Mouse (Mus musculus): ENCODE data around the gene Pfkfb1. TPM values are rescaled to one million over a fixed set of nuclear protein-coding genes. Genes with fewer than 3 reads are reported as not detected.
A peak's percentile ranks its signal among the peaks of the same experiment; 100 is the strongest.

Pfkfb1 gene
- polyA plus RNA-seq, 1 experiment: not detected

GRCm38 (mm10) chrX:150656908-150657796 lies 69.1 kb downstream of the Pfkfb1 start, which contains the start of gene Tro:
Gene Tro, minus strand, starts transcription at chrX:150657583.
- peak within 1 kb of the TSS; percentile 58 for H3K27ac ChIP-seq (ENCODE audit: insufficient read depth, low read depth, low read length)
- H3K4me1 ChIP-seq (ENCODE audit: control insufficient read depth, insufficient read depth, low read length): no peaks in the 10 kb centered on the region
- H3K4me3 ChIP-seq (ENCODE audit: insufficient read depth, low read depth, low read length): peak within 1 kb of the TSS; percentile 59
- WGBS: 22% methylated on average over 37 of the region's 37 CpGs
- no peak for TF ChIP-seq CTCF (IDR thresholded peaks at IDR 0.05; ENCODE audit: insufficient read depth, low read depth, low read length)
- peak; percentile 38; the same call in 1 of the 2 replicates for TF ChIP-seq POLR2A (IDR thresholded peaks at IDR 0.05; ENCODE audit: insufficient read depth, low read depth, low read length)

GRCm38 (mm10) chrX:150657797-150658118 lies 69.7 kb downstream of the Pfkfb1 start:
- WGBS: 33% methylated on average over 3 of the region's 3 CpGs
- Histone ChIP-seq H3K4me3 (ENCODE audit: insufficient read depth, low read depth, low read length) (no peak overlapping the region), H3K27ac (ENCODE audit: insufficient read depth, low read depth, low read length) (no peak overlapping the region)

GRCm38 (mm10) chrX:150662809-150663208 lies 74.8 kb downstream of the Pfkfb1 start:
- WGBS: 36% methylated on average over 4 of the region's 4 CpGs
- H3K4me3 ChIP-seq (ENCODE audit: insufficient read depth, low read depth, low read length): no peak overlapping the region
- no peak overlapping the region for H3K27ac ChIP-seq (ENCODE audit: insufficient read depth, low read depth, low read length)
- H3K4me1 ChIP-seq (ENCODE audit: control insufficient read depth, insufficient read depth, low read length): no peaks in the 10 kb centered on the region
- TF ChIP-seq POLR2A (IDR thresholded peaks at IDR 0.05; ENCODE audit: insufficient read depth, low read depth, low read length) (no peak), CTCF (IDR thresholded peaks at IDR 0.05; ENCODE audit: insufficient read depth, low read depth, low read length) (no peak)

More at GRCm38 (mm10) chrX:150657797-150658118, 69.7 kb downstream of the Pfkfb1 start:
- no peaks in the 10 kb centered on the region for H3K4me1 ChIP-seq (ENCODE audit: control insufficient read depth, insufficient read depth, low read length)
- TF ChIP-seq CTCF (IDR thresholded peaks at IDR 0.05; ENCODE audit: insufficient read depth, low read depth, low read length) (no peak), POLR2A (IDR thresholded peaks at IDR 0.05; ENCODE audit: insufficient read depth, low read depth, low read length) (no peak)

- no peak overlapping the region for H3K4me3 ChIP-seq (ENCODE audit: insufficient read depth, low read depth, low read length)
- WGBS: 43% methylated on average over 1 of the region's 1 CpGs
- no peak overlapping the region for H3K27ac ChIP-seq (ENCODE audit: insufficient read depth, low read depth, low read length)
- no peak for TF ChIP-seq POLR2A (IDR thresholded peaks at IDR 0.05; ENCODE audit: insufficient read depth, low read depth, low read length)
- no peak for TF ChIP-seq CTCF (IDR thresholded peaks at IDR 0.05; ENCODE audit: insufficient read depth, low read depth, low read length)
- H3K4me1 ChIP-seq (ENCODE audit: control insufficient read depth, insufficient read depth, low read length): no peaks in the 10 kb centered on the region
Observed at GRCm38 (mm10) chrX:150677505-150677904, 89.5 kb downstream of the Pfkfb1 start.

Other genes starting within 250 kb of the Pfkfb1 start
- not detected in 2 replicates for gene Tmem29, start 129.1 kb upstream of the Pfkfb1 start, polyA plus RNA-seq (2012; ENCODE audit: insufficient read depth, insufficient read length, low replicate concordance, missing spikeins)
- not detected in 2 replicates for gene Alas2, start 40.9 kb upstream of the Pfkfb1 start, polyA plus RNA-seq (2012; ENCODE audit: insufficient read depth, insufficient read length, low replicate concordance, missing spikeins)
- gene Apex2, start 1.6 kb downstream of the Pfkfb1 start, polyA plus RNA-seq (2012; ENCODE audit: insufficient read depth, insufficient read length, low replicate concordance, missing spikeins): not detected in 2 replicates
- gene Tro, start 69.4 kb downstream of the Pfkfb1 start, polyA plus RNA-seq (2012; ENCODE audit: insufficient read depth, insufficient read length, low replicate concordance, missing spikeins): 178 TPM in 1 of 2 replicates, not detected in the other
- not detected in 2 replicates for gene Maged2, start 226.1 kb downstream of the Pfkfb1 start, polyA plus RNA-seq (2012; ENCODE audit: insufficient read depth, insufficient read length, low replicate concordance, missing spikeins)